Mouse (Mus musculus): ENCODE data around the gene Trf. TPM values are rescaled to one million over a fixed set of nuclear protein-coding genes. Genes with fewer than 3 reads are reported as not detected.

Gene Trf
- polyA plus RNA-seq, 1 experiment from 2014 or later, result 17.2 TPM

Other genes with a start within 250 kb of the Trf start
- 1.1 and 4.0 TPM in 2 replicates for gene Slco2a1, start 241.7 kb downstream of the Trf start, polyA plus RNA-seq (2014; fragmentation: Nextera tagmentation; extraction: Ambion mirVana)
- gene Rab6b, start 118.7 kb downstream of the Trf start, polyA plus RNA-seq (2014; fragmentation: Nextera tagmentation; extraction: Ambion mirVana), result 3.1 and 3.5 TPM in 2 replicates
- 48.0 and 63.6 TPM in 2 replicates for gene Srprb, start 28.3 kb downstream of the Trf start, polyA plus RNA-seq (2014; fragmentation: Nextera tagmentation; extraction: Ambion mirVana)
- 1.4 TPM in 1 of 2 replicates, not detected in the other for gene Gm20425, start 137 bp downstream of the Trf start, polyA plus RNA-seq (2014; fragmentation: Nextera tagmentation; extraction: Ambion mirVana)
- gene 1300017J02Rik, start 74.6 kb upstream of the Trf start, polyA plus RNA-seq (2014; fragmentation: Nextera tagmentation; extraction: Ambion mirVana), result 0.97 TPM in 1 of 2 replicates, not detected in the other
- gene Topbp1, start 74.8 kb upstream of the Trf start, polyA plus RNA-seq (2014; fragmentation: Nextera tagmentation; extraction: Ambion mirVana), result 64.3 and 91.9 TPM in 2 replicates
- gene Cdv3, start 135.4 kb upstream of the Trf start, polyA plus RNA-seq (2014; fragmentation: Nextera tagmentation; extraction: Ambion mirVana), result 82.9 and 114 TPM in 2 replicates
- 0.60 and 0.70 TPM in 2 replicates for gene Bfsp2, start 250.0 kb upstream of the Trf start, polyA plus RNA-seq (2014; fragmentation: Nextera tagmentation; extraction: Ambion mirVana)